Mouse (Mus musculus) E14TG2a.4 (cell line): ENCODE results near the gene Lrrc8d.

Source experiments
- H3K27me3 ChIP-seq: 2 replicates; pipeline ENCODE4 v1.6.1; 2014; ENCODE audit warnings: low read length, control low read depth; ENCODE audit not compliant: insufficient read depth
- H3K36me3 ChIP-seq: 2 replicates; pipeline ENCODE4 v1.6.1; 2014; ENCODE audit warnings: low read length, control low read depth; ENCODE audit not compliant: insufficient read depth
- H3K4me1 ChIP-seq: replicated peaks from 2 replicates; pipeline ENCODE4 v1.6.1; 2014; ENCODE audit warnings: low read depth, low read length, control low read depth
- H3K4me3 ChIP-seq: replicated peaks from 2 replicates; pipeline ENCODE4 v1.5.1; 2014; ENCODE audit warnings: mild to moderate bottlenecking, low read length
- H3K9me3 ChIP-seq: 2 replicates; pipeline ENCODE4 v1.6.1; 2014; ENCODE audit warnings: low read length, control low read depth
- CTCF ChIP-seq: conservative IDR thresholded peaks from 2 replicates; pipeline ENCODE4 v1.5.1; 2014; ENCODE audit warnings: low read length
- NANOG ChIP-seq: IDR thresholded peaks from 2 replicates; pipeline ENCODE4 v1.6.1; 2014; ENCODE audit warnings: borderline replicate concordance, low read length, mixed read lengths
- POU5F1 ChIP-seq: IDR thresholded peaks from 2 replicates; pipeline ENCODE4 v1.6.1; 2014; ENCODE audit warnings: low read length, borderline replicate concordance

The Lrrc8d gene

DNA sequence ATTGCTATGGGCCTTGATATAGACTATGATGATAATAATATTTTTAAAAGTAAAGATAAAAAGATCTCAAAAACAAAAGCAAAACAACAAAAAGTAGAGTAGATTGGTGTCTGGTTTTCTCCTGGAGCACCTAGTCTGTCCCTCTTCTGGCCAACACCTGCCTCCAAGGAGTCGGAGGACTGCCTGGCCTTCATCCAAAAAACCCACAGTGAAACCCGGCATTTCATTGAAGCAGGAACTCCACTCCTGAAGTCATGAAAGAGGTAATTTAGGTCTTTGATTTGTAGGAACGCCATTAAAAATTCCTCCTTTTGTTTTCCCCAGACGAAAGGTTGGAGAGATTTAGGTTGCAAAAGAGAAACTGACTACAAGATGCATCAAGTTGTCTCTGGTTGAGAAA lies 167.7 kb downstream of the Lrrc8d start:
- Histone ChIP-seq H3K27me3 (peaks cover 12% of the 10 kb centered on the region), H3K4me3 (no peak overlapping the region), H3K4me1 (peaks cover 23% of the 10 kb centered on the region), H3K36me3 (no peaks in the 10 kb centered on the region), H3K9me3 (no peaks in the 10 kb centered on the region)
- TF ChIP-seq POU5F1 (no peak), NANOG (no peak), CTCF (no peak)

DNA sequence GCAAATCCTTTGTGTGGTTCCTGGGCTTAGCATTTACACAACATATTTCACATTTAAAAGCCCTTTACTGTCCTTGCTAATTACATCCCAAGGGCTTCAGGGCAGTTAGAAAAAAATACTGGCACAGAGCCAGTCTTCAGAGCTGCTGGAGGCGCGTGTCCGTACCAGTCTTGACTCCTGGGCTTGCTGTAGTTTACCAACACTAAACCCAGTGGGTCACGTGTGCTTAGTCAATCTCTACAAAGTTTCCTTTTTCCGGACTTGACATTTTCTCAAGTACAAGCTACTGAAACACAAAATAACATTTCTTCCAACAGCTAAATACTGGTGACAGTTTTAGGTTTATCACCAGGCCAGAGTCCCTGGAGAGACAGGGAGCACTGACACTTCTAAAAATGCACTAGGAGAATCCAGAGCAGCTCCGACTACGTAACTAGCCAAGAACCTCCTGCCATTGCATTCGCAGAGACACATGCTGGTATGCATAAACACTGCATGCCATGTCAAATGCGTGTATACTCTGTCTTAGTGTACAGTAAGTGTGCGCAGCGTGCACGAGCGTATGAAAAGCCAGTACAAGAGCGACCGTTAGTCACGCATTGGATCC lies 168.2 kb downstream of the Lrrc8d start:
- H3K36me3 ChIP-seq = no peaks in the 10 kb centered on the region
- H3K4me1 ChIP-seq = peaks cover 27% of the 10 kb centered on the region
- no peak for TF ChIP-seq NANOG
- TF ChIP-seq POU5F1 = no peak
- TF ChIP-seq CTCF = no peak
- no peak overlapping the region for H3K4me3 ChIP-seq
- H3K27me3 ChIP-seq = peaks cover 14% of the 10 kb centered on the region
- no peaks in the 10 kb centered on the region for H3K9me3 ChIP-seq

DNA sequence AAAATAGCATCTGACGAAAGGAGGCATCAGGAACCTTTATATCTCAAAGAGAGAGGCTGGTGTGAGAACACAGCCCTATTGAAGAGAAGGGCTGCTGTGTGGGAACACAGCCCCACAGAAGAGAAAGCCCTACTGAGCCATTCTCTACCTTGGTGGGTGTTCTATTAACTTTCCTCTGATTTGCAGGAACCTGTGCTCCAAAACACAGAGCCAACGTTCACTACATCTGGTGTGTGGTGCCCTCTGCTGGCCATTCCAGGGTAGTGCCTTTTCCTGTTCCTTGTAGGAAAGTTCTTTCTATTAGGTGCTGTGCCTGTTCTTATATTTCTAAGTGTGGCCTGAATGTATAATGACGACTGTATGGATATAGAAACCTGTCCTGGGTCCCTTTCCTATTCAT lies 168.8 kb downstream of the Lrrc8d start:
- no peak overlapping the region for H3K4me3 ChIP-seq
- H3K27me3 ChIP-seq = peaks cover 14% of the 10 kb centered on the region
- H3K36me3 ChIP-seq = no peaks in the 10 kb centered on the region
- TF ChIP-seq POU5F1 = no peak
- TF ChIP-seq NANOG = no peak
- TF ChIP-seq CTCF = peak; percentile 89
- H3K9me3 ChIP-seq = no peaks in the 10 kb centered on the region
- peaks cover 27% of the 10 kb centered on the region for H3K4me1 ChIP-seq

DNA sequence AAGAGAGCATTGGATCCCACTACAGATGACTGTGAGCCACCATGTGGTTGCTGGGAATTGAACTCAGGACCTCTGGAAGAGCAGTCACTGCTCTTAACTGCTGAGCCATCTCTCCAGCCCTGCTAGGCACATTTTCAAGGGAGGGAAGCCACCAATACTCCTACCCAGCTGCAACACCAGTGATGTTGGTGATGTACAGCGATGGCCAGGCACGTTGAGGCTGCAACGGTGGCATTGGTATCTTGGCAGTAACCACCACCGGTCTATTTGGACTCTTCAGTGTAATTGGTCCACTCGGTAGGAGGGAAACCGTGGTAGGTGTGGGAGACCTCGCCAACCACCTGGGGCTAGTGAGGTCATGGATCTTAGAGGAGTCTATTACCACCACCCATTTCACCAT lies 170.0 kb downstream of the Lrrc8d start:
- Histone ChIP-seq H3K9me3 (no peaks in the 10 kb centered on the region), H3K4me3 (no peak overlapping the region), H3K36me3 (no peaks in the 10 kb centered on the region), H3K4me1 (peaks cover 27% of the 10 kb centered on the region), H3K27me3 (peaks cover 19% of the 10 kb centered on the region)
- no peak for TF ChIP-seq NANOG
- no peak for TF ChIP-seq POU5F1
- no peak for TF ChIP-seq CTCF

DNA sequence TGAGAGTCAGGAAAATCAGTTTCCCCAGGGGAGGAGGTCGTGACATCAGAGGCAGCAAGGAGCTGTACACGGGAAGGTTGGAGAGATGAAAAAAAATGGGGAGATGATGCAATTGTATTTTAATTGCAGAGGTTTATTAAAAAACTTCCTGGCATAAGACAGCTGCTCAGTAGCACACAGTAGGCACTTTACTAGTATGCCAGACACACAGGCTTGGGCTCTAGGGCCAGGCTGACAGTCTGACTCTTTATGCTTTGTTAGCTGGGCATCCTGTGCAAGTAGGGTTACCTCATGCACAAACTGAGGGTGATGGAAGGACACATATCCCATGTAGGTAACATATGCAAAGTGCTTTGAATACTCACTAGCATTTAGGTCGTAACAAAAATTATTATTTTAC lies 171.4 kb downstream of the Lrrc8d start:
- Histone ChIP-seq H3K9me3 (no peaks in the 10 kb centered on the region), H3K4me1 (peaks cover 28% of the 10 kb centered on the region), H3K27me3 (peaks cover 25% of the 10 kb centered on the region), H3K4me3 (no peak overlapping the region), H3K36me3 (no peaks in the 10 kb centered on the region)
- no peak for TF ChIP-seq CTCF
- no peak for TF ChIP-seq POU5F1
- TF ChIP-seq NANOG = no peak

DNA sequence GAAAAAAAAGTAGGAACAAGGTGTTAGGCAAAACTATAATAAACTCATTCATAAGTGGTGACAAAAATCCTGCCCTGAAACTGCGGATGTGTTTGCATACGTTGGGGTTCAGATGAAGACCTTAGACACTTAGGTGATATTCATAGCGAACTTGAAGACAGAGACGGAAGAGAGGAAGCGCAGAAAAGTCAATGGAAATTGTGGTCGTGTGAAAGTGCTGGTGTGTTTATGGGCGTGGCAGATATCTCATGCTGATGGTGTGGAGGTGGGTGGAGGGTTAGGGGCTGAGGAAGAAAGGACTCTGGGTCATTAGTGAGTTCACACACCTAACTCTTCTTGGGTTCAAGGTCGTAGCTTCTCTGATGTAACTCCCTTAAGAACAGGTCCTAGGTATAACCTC lies 172.4 kb downstream of the Lrrc8d start:
- Histone ChIP-seq H3K36me3 (no peaks in the 10 kb centered on the region), H3K4me1 (peaks cover 22% of the 10 kb centered on the region), H3K4me3 (no peak overlapping the region), H3K9me3 (no peaks in the 10 kb centered on the region), H3K27me3 (peaks cover 25% of the 10 kb centered on the region)
- TF ChIP-seq POU5F1 (no peak), CTCF (no peak), NANOG (no peak)

DNA sequence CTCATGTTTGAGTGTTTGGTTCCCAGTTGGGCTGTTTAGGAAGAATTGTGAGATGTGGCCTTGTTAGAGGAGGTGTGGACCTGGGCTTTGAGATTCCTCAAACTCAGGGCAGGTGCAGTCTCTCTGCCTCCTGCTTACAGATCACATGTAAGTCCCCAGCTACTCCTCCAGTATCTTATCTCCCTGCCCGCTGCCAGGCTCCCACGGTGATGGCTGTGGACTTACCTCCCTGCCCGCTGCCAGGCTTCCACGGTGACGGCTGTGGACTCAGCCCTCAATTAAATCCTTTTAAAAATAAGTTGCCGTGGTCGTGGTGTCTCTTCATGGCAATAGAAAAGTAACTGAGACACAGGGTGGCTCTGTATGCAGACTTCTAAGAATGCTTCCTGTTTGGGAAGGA lies 173.1 kb downstream of the Lrrc8d start:
- TF ChIP-seq CTCF (no peak), POU5F1 (no peak), NANOG (no peak)

DNA sequence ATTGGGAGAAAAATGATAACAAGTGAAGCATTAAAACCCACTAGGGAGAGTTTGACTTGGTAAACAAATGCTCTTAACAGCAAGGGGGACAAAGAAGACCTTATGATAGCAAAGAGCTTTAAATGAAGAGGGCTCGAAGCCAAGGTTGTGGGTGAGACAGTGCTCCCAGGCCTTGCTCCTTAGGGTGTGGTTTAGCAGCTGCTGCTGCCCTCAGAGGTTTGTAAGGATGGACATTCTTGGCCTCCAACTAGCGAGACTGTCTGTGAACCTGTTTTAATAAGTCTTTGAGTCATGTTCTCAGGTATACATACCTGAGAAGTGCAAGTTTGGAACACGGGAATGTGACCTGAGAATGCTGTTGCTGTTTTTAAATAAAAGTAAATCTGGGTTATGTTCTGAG lies 174.0 kb downstream of the Lrrc8d start:
- H3K27me3 ChIP-seq = peaks cover 34% of the 10 kb centered on the region
- TF ChIP-seq CTCF (no peak), NANOG (no peak), POU5F1 (no peak)
- H3K4me3 ChIP-seq = no peak overlapping the region
- H3K36me3 ChIP-seq = no peaks in the 10 kb centered on the region
- no peaks in the 10 kb centered on the region for H3K9me3 ChIP-seq
- peaks cover 37% of the 10 kb centered on the region for H3K4me1 ChIP-seq

More for the DNA sequence above, 173.1 kb downstream of the Lrrc8d start:
- Histone ChIP-seq H3K9me3 (no peaks in the 10 kb centered on the region), H3K4me1 (peaks cover 29% of the 10 kb centered on the region), H3K36me3 (no peaks in the 10 kb centered on the region), H3K27me3 (peaks cover 32% of the 10 kb centered on the region), H3K4me3 (no peak overlapping the region)

DNA sequence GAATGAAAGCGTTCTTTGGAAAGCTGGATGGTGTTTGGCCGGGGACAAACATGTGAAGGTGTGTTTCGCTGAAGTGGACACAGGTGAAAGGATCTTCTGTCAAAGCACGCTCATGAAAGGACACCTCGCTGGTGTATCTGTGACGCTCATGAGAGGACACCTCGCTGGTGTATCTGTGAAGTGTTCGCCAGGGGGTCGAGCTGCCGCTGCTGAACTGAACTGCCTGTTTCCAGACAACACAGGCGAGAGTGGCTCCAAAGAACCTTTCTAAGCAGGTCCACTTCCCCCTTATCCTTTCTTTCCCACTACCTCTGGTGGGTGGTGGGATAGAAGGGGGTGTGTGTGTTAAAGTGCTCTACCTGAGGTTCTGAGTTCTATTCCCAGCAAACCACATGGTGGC lies 174.7 kb downstream of the Lrrc8d start:
- Histone ChIP-seq H3K4me1 (peaks cover 41% of the 10 kb centered on the region), H3K36me3 (no peaks in the 10 kb centered on the region), H3K9me3 (no peaks in the 10 kb centered on the region), H3K4me3 (no peak overlapping the region), H3K27me3 (peaks cover 34% of the 10 kb centered on the region)
- no peak for TF ChIP-seq POU5F1
- TF ChIP-seq CTCF = no peak
- TF ChIP-seq NANOG = no peak
